Mouse (Mus musculus): Measurements from ENCODE around the gene Lrr1.

DNA sequence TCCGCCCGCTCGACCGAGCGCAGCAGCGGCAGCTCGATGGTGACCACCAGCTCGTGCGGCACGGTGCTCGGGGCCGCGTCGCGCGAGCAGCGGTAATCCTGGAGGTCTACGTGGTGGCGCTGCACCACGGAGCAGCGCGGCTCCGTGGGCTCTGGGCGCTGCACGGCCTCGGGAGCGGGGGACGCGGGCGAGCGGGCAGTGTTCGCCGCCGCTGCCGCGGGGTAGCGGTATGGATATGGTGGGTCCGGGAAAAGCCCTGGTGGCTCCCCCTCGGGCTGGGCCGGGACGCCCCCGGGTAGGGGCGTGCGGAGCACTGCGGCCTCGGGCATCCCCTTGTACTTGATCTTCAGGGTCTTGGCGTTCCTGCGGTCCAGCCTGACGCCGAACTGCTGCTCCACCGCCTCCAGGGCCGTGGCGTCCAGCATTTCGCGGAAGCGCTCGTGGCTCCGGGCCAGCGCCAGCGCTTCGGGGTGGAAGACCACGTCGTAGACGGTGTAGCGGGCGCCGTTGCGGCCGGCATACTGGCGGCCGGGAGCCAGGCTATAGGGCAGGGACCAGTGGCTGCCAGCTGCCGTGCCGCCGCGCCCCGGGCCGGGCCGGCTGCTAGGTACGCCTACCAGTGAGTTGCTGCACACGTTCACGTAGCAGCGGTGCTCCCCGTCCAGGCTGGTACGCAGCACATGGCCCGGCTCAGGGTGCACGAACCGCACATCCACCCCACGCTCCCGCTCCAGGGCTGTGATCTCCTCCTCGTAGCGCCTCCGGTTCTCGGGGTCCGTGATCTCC, 29.0 kb downstream of the Lrr1 start:
- TF ChIP-seq ZC3H11A (IDR thresholded peaks at IDR 0.05; ENCODE audit: low read depth, low read length): no peak
- no peak for TF ChIP-seq MAFK (IDR thresholded peaks at IDR 0.05; ENCODE audit: borderline replicate concordance, low read depth, low read length)
- TF ChIP-seq CHD2 (IDR thresholded peaks at IDR 0.05; ENCODE audit: low read length): no peak
- no peak for TF ChIP-seq CHD1 (IDR thresholded peaks at IDR 0.05; ENCODE audit: low read depth, low read length)
- no peak for TF ChIP-seq ELF1 (IDR thresholded peaks at IDR 0.05; ENCODE audit: low read depth, low read length)
- TF ChIP-seq ZKSCAN1 (IDR thresholded peaks at IDR 0.05; ENCODE audit: low read depth, low read length): no peak
- no peak for TF ChIP-seq POLR2A (IDR thresholded peaks at IDR 0.05; ENCODE audit: control insufficient read depth in 1 of 2, insufficient read depth in 1 of 2, low read depth in 1 of 2, low read length in 2 of 2, poor library complexity in 1 of 2)
- no peak for TF ChIP-seq CTCF (IDR thresholded peaks at IDR 0.05 in 2 of 3, conservative IDR thresholded peaks at IDR 0.05 in 1 of 3; ENCODE audit: control insufficient read depth in 1 of 3, insufficient read depth in 1 of 3, low read depth in 2 of 3, low read length in 3 of 3, poor library complexity in 1 of 3, severe bottlenecking in 1 of 3)
- TF ChIP-seq TCF12 (IDR thresholded peaks at IDR 0.05; ENCODE audit: low read depth, low read length): no peak
- no peak for TF ChIP-seq GATA1 (IDR thresholded peaks at IDR 0.05; ENCODE audit: low read depth, low read length)
- TF ChIP-seq KAT2A (conservative IDR thresholded peaks at IDR 0.05; ENCODE audit: low read depth, low read length): no peak
- no peak for TF ChIP-seq EP300 (IDR thresholded peaks at IDR 0.05; ENCODE audit: low read depth in 1 of 2, low read length in 2 of 2)
- no peak for TF ChIP-seq ZNF384 (IDR thresholded peaks at IDR 0.05; ENCODE audit: low read depth, low read length)
- no peak for TF ChIP-seq ZMIZ1 (IDR thresholded peaks at IDR 0.05; ENCODE audit: low read depth, low read length)
